Mouse (Mus musculus) layer of hippocampus, adult 2 months (tissue): ENCODE results near the gene Ccdc181. TPM values are rescaled to one million over a fixed set of nuclear protein-coding genes. Genes with fewer than 3 reads are reported as not detected.

Experiments used
- DNase-seq, 2 experiments: peaks; one replicate each; pipeline ENCODE4 v3.0.0; 2022; ENCODE audit warnings: low spot score in 2 of 2
- H3K27ac ChIP-seq: fragments of 200-600 bp; 2 replicates; pipeline ENCODE4 v1.8.1; 2022
- H3K4me3 ChIP-seq: fragments of 200-600 bp; 2 replicates; pipeline ENCODE4 v1.8.1; 2022; ENCODE audit warnings: mild to moderate bottlenecking
- CTCF ChIP-seq: fragments of 200-600 bp; conservative IDR thresholded peaks from 2 replicates; pipeline ENCODE4 v1.8.1; 2022; ENCODE audit warnings: antibody characterized with exemption, mild to moderate bottlenecking, moderate library complexity
- total RNA-seq, 2 experiments: library from RNA; stranded (reverse); gene quantifications; 2 replicates each; pipeline ENCODE4 v1.2.3; 2021

The Ccdc181 gene
- total RNA-seq, 2 experiments from 2014 or later = 21.7 to 24.8 TPM

DNA sequence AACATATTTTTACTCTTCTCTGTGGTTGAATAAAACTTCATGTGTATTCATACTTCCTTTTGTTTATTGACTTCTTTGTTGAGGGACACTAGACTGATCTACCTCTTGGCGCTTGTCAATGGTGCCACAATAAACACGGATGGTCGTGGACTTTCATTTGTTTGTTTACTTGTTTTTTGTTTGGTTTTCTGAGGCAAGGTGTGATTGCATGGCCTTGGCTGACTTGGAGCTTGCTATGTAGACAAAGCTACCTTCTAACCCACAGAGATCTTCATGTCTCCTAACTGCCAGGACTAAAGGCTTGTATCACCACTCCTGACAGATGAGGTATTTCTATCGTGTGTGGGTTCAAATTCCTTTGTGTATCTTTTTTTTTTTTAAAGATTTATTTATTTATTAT lies 48.8 kb downstream of the Ccdc181 start:
- DNase-seq = no peak
- Histone ChIP-seq H3K4me3 (no peak overlapping the region), H3K27ac (no peak overlapping the region)
- TF ChIP-seq CTCF = no peak

- no peak for DNase-seq
- no peak overlapping the region for H3K27ac ChIP-seq
- no peak for TF ChIP-seq CTCF
- H3K4me3 ChIP-seq = no peak overlapping the region
These were observed 49.5 kb downstream of the Ccdc181 start for GRCm38 (mm10) chr1:164324878-164325277.

- no peak overlapping the region for H3K4me3 ChIP-seq
- H3K27ac ChIP-seq = peak overlapping the region; percentile 91
- DNase-seq = peak; percentile 62 to 78
- no peak for TF ChIP-seq CTCF
These were observed 51.3 kb downstream of the Ccdc181 start for GRCm38 (mm10) chr1:164326600-164327155.

GRCm38 (mm10) chr1:164327764-164328163 lies 52.4 kb downstream of the Ccdc181 start:
- no peak for DNase-seq
- H3K4me3 ChIP-seq = no peak overlapping the region
- H3K27ac ChIP-seq = peak overlapping the region; percentile 91; the same call in 1 of the 2 replicates
- no peak for TF ChIP-seq CTCF

GRCm38 (mm10) chr1:164332559-164332958 lies 57.2 kb downstream of the Ccdc181 start:
- no peak for TF ChIP-seq CTCF
- H3K4me3 ChIP-seq = no peak overlapping the region
- 0 out of 2 replicates have a peak overlapping the region, but pooled peaks have one; percentile 32 for H3K27ac ChIP-seq
- DNase-seq = no peak

- Histone ChIP-seq H3K27ac (no peak overlapping the region), H3K4me3 (no peak overlapping the region)
- no peak for DNase-seq
- TF ChIP-seq CTCF = no peak
These were observed 60.0 kb downstream of the Ccdc181 start for GRCm38 (mm10) chr1:164335435-164335834.

DNA sequence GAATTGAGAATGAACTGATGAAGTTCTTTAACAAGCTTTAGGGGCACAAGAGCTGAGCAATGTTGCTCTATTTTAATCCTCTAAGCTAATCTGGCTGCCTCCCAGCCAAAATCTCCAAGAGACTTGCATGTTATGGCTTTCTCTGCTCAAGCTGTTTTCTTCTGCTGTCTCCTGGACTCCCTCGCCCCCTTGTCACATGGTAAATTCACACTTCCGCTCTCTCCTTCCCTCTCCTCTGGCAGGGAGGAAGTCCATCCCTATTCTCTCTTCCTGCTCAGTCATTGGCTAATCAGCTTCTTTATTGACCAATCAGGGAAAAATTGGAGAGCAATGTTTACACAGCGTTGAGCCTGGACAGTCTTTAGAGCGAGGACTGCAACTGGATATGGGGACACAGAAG lies 60.5 kb downstream of the Ccdc181 start:
- DNase-seq = no peak
- Histone ChIP-seq H3K4me3 (no peak overlapping the region), H3K27ac (no peak overlapping the region)
- no peak for TF ChIP-seq CTCF

Other genes starting within 250 kb of the Ccdc181 start
- not detected for gene Sele, start 227.4 kb upstream of the Ccdc181 start, total RNA-seq
- gene Sell, start 213.6 kb upstream of the Ccdc181 start, total RNA-seq = under 1 TPM in 1 of 2 experiments, not detected in 1; 0.07 TPM
- gene Selp, start 160.3 kb upstream of the Ccdc181 start, total RNA-seq = not detected
- gene F5, start 123.7 kb upstream of the Ccdc181 start, total RNA-seq = under 1 TPM; 0.37 to 0.92 TPM
- gene Slc19a2, start 26.5 kb upstream of the Ccdc181 start, total RNA-seq = 10 to 100 TPM; 10.1 to 15.3 TPM
- 10 to 100 TPM; 24.0 to 31.5 TPM for gene Nme7, start 28.5 kb downstream of the Ccdc181 start, total RNA-seq
- gene Blzf1, start 31.9 kb downstream of the Ccdc181 start, total RNA-seq = 10 to 100 TPM; 23.2 to 26.8 TPM
- 1,000 to 10,000 TPM; 1,930 to 2,057 TPM for gene Atp1b1, start 182.8 kb downstream of the Ccdc181 start, total RNA-seq